Mouse (Mus musculus): ENCODE measurements around the gene Gm3409.

GRCm38 (mm10) chr5:146564259-146564658 lies 26.8 kb downstream of the Gm3409 start:
- TF ChIP-seq CTCF (IDR thresholded peaks at IDR 0.05; ENCODE audit: extremely low read depth, insufficient read length, insufficient replicate concordance, low read depth, low read length), result no peak
- TF ChIP-seq POLR2A (IDR thresholded peaks at IDR 0.05; ENCODE audit: low read depth, low read length), result no peak

All from small intestine, adult 2 months (tissue).